Comparison of ENCODE assay signal across 22 mouse cellular contexts in genomic region chr11:89257893-89258292, GRCm38 (mm10). TPM values are rescaled to one million over a fixed set of nuclear protein-coding genes. Genes with fewer than 3 reads are reported as not detected.
A peak's percentile ranks its signal among the peaks of the same experiment; 100 is the strongest.
DNase-seq lines count a peak whose midpoint lies in the region; ATAC-seq and TF ChIP-seq lines count a peak whose summit lies in the region.
"Had no signal": no experiment of that assay in that cellular context is flagged by ENCODE, and none has a peak within 500 bp of the region (broad histone marks: within the 10 kb centered on the region; RNA-seq: fewer than 3 reads in every experiment).

No protein-coding gene starts in this region.

- H3K27ac ChIP-seq in hindbrain, postnatal 0 days: no peak overlapping the region
- no peak overlapping the region for H3K27ac ChIP-seq in hindbrain, embryonic 16.5 days (ENCODE audit: low read depth, low read length)
- H3K27ac ChIP-seq in forebrain, embryonic 14.5 days (ENCODE audit: low read depth, low read length): no peak overlapping the region
- H3K27ac ChIP-seq: hindbrain, embryonic 14.5 days; kidney, postnatal 0 days; liver, embryonic 14.5 days; neural tube, embryonic 12.5 days had no signal

- no peak for TF ChIP-seq CTCF in hindbrain, postnatal 0 days (IDR thresholded peaks at IDR 0.05; ENCODE audit: low read depth)

- no peaks in the 10 kb centered on the region for H3K36me3 ChIP-seq in hindbrain, postnatal 0 days (ENCODE audit: insufficient read depth, low read length)
- H3K36me3 ChIP-seq in hindbrain, embryonic 16.5 days (ENCODE audit: control insufficient read depth, insufficient read depth, low read length): no peaks in the 10 kb centered on the region
- no peaks in the 10 kb centered on the region for H3K36me3 ChIP-seq in forebrain, embryonic 14.5 days (ENCODE audit: control insufficient read depth, insufficient read depth, low read length)
- H3K36me3 ChIP-seq: G1E; neural tube, embryonic 12.5 days had no signal

- H3K27me3 ChIP-seq in hindbrain, postnatal 0 days (ENCODE audit: insufficient read depth, low read length): no peaks in the 10 kb centered on the region
- no peaks in the 10 kb centered on the region for H3K27me3 ChIP-seq in hindbrain, embryonic 16.5 days (replicated peaks; ENCODE audit: control insufficient read depth, insufficient read depth, low read length)
- H3K27me3 ChIP-seq in forebrain, embryonic 14.5 days (replicated peaks; ENCODE audit: control insufficient read depth, insufficient read depth, low read length): no peaks in the 10 kb centered on the region
- H3K27me3 ChIP-seq: neural tube, embryonic 12.5 days had no signal

- WGBS in hindbrain, postnatal 0 days: 57% methylated on average over 2 of the region's 2 CpGs
- 52% methylated on average over 2 of the region's 2 CpGs for WGBS in hindbrain, embryonic 16.5 days
- 33% methylated on average over 2 of the region's 2 CpGs for WGBS in forebrain, embryonic 14.5 days

- DNase-seq in heart, adult 11 months: peak; percentile 36
- no peak for DNase-seq in heart, postnatal 4 days
- peak; percentile 9 for DNase-seq in hindbrain, postnatal 0 days (ENCODE audit: low spot score)
- DNase-seq in Muller cell, postnatal 12 days (ENCODE audit: inconsistent ontology term): peak; percentile 10
- peak; percentile 62 for DNase-seq in forebrain, embryonic 14.5 days (ENCODE audit: low spot score)
- DNase-seq: adrenal gland, postnatal 14 days; cerebellum, adult 11 months; gastrocnemius, postnatal 25 days; right cerebral cortex, postnatal 4 days; thymus, postnatal 14 days had no signal

- no peak overlapping the region for H3K9ac ChIP-seq in hindbrain, postnatal 0 days (replicated peaks; ENCODE audit: low read length)
- H3K9ac ChIP-seq in hindbrain, embryonic 16.5 days (ENCODE audit: low read depth, low read length): no peak overlapping the region; the same call in 1 of the 2 replicates
- H3K9ac ChIP-seq in forebrain, embryonic 14.5 days (ENCODE audit: low read length): no peak overlapping the region
- H3K9ac ChIP-seq: hindbrain, embryonic 14.5 days; liver, embryonic 14.5 days; neural tube, embryonic 12.5 days had no signal

- no peak for ATAC-seq in hindbrain, postnatal 0 days
- no peak for ATAC-seq in hindbrain, embryonic 16.5 days
- ATAC-seq in forebrain, embryonic 14.5 days: peak; percentile 40; the same call in 1 of the 2 replicates
- no peak for ATAC-seq in megakaryocyte progenitor cell, adult 5-6 weeks (replicated peaks; ENCODE audit: poor library complexity)
- ATAC-seq: intestine, embryonic 16.5 days; lung, postnatal 0 days had no signal

- no peak overlapping the region for H3K4me3 ChIP-seq in hindbrain, postnatal 0 days (ENCODE audit: low read length)
- no peak overlapping the region for H3K4me3 ChIP-seq in hindbrain, embryonic 16.5 days (ENCODE audit: low read length)
- H3K4me3 ChIP-seq in forebrain, embryonic 14.5 days (ENCODE audit: low read depth, low read length): no peak overlapping the region
- H3K4me3 ChIP-seq: neural tube, embryonic 12.5 days had no signal

- no peak overlapping the region for H3K4me2 ChIP-seq in hindbrain, postnatal 0 days (ENCODE audit: low read depth, low read length)
- no peak overlapping the region for H3K4me2 ChIP-seq in hindbrain, embryonic 16.5 days (ENCODE audit: low read length)
- H3K4me2 ChIP-seq in forebrain, embryonic 14.5 days (ENCODE audit: low read length): no peak overlapping the region
- H3K4me2 ChIP-seq: hindbrain, embryonic 14.5 days; neural tube, embryonic 12.5 days had no signal

- H3K4me1 ChIP-seq in hindbrain, postnatal 0 days (ENCODE audit: insufficient read depth, low read length): no peaks in the 10 kb centered on the region
- H3K4me1 ChIP-seq in hindbrain, embryonic 16.5 days (ENCODE audit: control insufficient read depth, insufficient read depth, low read depth, low read length): no peaks in the 10 kb centered on the region; the same call in 1 of the 2 replicates
- H3K4me1 ChIP-seq in forebrain, embryonic 14.5 days (ENCODE audit: control insufficient read depth, insufficient read depth, low read length): peaks cover 14% of the 10 kb centered on the region

- H3K9me3 ChIP-seq in hindbrain, postnatal 0 days (ENCODE audit: low read length): no peaks in the 10 kb centered on the region
- H3K9me3 ChIP-seq in hindbrain, embryonic 16.5 days (ENCODE audit: control insufficient read depth, low read length): no peaks in the 10 kb centered on the region
- H3K9me3 ChIP-seq in forebrain, embryonic 14.5 days (replicated peaks; ENCODE audit: control insufficient read depth, low read length): no peaks in the 10 kb centered on the region
- H3K9me3 ChIP-seq: neural tube, embryonic 12.5 days had no signal

RNA-seq across cellular contexts. Expression of gene Nog, which starts 44.2 kb away (rescaled TPM):
- total RNA-seq in heart, postnatal 4 days (2021): under 1 TPM; 0.48 to 0.50 TPM
- total RNA-seq in hindbrain, postnatal 0 days (2014; rRNA removed): 18.0 and 20.5 TPM in 2 replicates
- polyA plus RNA-seq in hindbrain, postnatal 0 days (2015; fragmentation: Nextera tagmentation; extraction: Ambion mirVana): 5.2 and 5.7 TPM in 2 replicates
- polyA plus RNA-seq in hindbrain, embryonic 16.5 days (2015; fragmentation: Nextera tagmentation; extraction: Ambion mirVana): 2.8 and 3.6 TPM in 2 replicates
- 3.7 and 4.2 TPM in 2 replicates for polyA plus RNA-seq in forebrain, embryonic 14.5 days (2014; fragmentation: Nextera tagmentation; extraction: Ambion mirVana)
- not detected in 2 replicates for total RNA-seq in megakaryocyte progenitor cell, adult 5-6 weeks (2015)
- total RNA-seq in megakaryocyte progenitor cell, adult 5-6 weeks (2017): not detected in 2 replicates
- total RNA-seq: G1E; megakaryocyte, adult 5-6 weeks; monocyte, adult 5-6 weeks had no signal
- polyA plus RNA-seq: G1E; heart, postnatal 0 days had no signal

Comparison
In these comparisons a context has a peak if more than half of its experiments do, and no peak if none do; other contexts are left out.
1. RNA of gene Nog, which starts 44.2 kb away (total RNA-seq): 18.0 to 20.5 TPM in hindbrain, postnatal 0 days; 0.48 to 0.50 TPM in heart, postnatal 4 days and not detected in megakaryocyte progenitor cell, adult 5-6 weeks; every median in the first group is over 10 times any median in the second.